Mouse (Mus musculus) cerebellum, adult 9-11 months (tissue): ENCODE results near the gene Fam205c.
"Not testable (repeated sequence)": the region's sequence is repeated elsewhere in the genome, so short reads cannot be mapped to it uniquely, and the experiment has no call there.

Source experiments
- DNase-seq: peaks from one replicate; pipeline ENCODE4 v3.0.0; 2022

Gene Fam205c

DNA sequence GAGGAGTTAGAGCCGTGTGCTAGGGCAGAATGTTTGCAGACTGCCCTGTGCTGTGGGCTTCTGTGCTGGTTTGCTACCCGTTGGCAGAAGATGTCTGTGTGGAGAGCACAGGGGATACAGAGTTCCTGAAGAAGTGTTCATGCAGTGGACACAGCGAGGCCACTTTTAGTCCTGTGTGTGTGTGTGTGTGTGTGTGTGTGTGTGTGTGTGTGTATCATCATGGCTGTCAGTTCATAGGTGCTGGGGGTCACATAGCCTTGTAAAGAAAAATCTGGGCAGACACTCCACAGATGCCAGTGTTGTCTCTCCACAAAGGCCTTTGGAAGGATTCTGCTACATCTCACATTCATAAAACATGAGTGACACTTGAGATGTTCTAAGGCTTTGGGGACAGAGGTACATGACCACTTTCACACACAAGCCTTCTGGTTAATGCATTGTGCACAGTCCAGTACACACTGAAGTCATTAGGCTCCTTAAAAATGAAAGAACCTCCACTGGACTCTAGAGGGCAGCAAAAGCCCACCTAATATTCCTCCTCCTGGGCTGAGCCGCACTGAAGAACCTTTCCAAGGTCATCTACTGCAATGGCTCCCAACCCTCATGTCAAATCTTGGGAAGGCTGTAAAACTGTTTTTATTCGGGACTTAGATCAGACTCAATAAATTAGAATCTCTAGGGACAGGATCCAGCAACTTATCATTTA, 2.7 kb upstream of the Fam205c start:
- peak; percentile 60 for DNase-seq

- DNase-seq = no peak
Measured at GRCm38 (mm10) chr4:42872746-42873435, 1.1 kb downstream of the Fam205c start.

DNA sequence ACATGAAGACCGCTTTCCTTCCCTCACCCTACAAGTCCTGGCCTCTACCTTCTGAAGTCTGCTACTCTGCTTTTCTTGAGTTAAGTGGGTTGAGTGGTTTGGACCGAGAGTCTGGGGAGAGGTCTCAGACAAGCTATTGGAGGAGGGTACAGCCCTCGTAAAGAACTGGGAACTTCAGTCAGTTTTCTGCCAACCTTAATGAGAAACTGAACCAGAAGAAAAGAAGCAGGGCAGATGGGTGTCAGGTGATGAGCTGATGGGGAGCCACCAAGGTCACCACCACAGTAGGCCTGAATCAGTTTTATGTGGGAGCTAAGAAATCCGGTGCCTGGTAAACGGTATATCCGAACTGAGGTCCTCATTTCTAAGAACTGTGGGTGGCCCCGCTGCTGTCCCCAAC, 1.9 kb downstream of the Fam205c start:
- no peak for DNase-seq

DNA sequence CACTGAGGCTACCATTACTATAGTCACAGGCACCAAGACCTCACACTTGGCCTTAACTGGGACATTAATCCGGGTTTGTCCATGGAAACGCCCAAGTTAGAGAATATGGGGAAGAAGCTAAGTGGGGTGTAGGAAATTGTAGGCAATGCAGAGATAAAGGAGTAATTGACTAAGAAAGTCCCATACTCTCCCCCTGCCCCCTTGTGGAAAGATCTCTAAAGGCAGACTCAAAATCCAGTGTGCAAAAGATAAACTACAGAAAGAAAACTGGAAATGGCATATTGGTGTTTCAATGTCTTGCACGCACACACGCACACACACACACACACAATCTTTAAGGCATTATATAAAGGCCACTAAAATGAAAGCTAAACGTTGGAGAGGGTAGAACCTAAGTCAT, 3.3 kb downstream of the Fam205c start:
- DNase-seq = no peak

- DNase-seq = no peak
Measured at GRCm38 (mm10) chr4:42868193-42868592, 5.8 kb downstream of the Fam205c start.

GRCm38 (mm10) chr4:42867390-42867789, 6.6 kb downstream of the Fam205c start:
- no peak for DNase-seq

DNA sequence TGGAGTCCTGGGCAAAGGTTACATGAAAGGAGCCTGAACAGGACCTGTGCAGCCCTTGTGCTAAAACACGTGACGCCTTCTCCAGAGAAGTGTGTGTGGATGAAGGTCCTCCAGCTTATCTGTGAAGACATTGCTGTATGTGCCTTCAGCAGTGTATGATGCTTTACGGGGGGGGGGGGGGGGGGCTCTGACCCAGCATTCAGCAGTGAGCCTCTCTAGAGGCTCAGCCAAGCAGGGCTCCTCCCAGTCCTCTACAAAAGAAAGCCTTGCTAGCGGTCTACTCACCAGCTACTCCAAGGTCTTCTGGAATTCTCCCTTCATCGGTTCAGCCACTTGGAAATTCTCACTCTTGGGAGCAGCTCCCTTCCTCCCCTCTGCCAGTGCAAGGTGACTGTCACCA, 10.5 kb downstream of the Fam205c start:
- DNase-seq = not testable (repeated sequence)

DNA sequence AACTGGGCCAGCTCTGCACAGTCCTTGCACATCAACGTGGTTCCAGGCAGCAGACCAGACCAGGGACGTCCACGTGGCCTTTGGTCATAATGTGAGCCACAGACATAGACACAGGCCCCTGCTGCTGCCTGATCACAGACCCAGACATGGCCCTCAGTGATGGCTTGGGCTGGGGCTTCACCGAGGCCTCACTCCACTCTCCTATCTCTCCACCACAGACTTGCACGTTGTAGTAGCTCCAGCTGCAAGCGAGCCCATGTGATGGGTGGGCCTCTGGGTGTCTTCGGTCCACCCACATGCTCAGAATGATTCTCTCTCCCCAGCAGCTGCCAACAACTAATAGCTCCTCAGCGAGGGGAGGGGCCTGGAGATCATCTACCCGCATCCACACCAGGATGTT, 13.6 kb downstream of the Fam205c start:
- not testable (repeated sequence) for DNase-seq

DNA sequence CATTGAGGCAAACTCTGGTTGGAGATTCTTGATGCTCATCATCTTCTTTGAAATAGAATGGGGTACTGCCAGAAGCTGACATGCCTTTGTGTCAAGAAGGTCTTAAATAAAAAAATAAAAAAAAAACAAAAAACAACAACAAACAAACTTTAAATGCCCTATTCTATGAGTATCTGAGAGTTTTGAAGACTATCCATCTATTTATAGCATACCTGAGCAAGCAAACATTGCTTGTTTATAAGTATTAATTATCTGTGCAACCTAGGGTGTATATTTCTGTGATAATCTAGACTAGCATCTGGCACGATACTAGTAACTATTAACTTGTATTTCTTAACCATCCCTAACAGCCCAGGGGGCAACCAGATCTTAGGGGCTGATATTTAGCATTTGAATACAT, 17.4 kb downstream of the Fam205c start, which contains the start of gene Gm12394:
Gene Gm12394 (minus strand): TSS at position 101 of the 400 bp plus-strand sequence.
- not testable (repeated sequence) for DNase-seq

DNA sequence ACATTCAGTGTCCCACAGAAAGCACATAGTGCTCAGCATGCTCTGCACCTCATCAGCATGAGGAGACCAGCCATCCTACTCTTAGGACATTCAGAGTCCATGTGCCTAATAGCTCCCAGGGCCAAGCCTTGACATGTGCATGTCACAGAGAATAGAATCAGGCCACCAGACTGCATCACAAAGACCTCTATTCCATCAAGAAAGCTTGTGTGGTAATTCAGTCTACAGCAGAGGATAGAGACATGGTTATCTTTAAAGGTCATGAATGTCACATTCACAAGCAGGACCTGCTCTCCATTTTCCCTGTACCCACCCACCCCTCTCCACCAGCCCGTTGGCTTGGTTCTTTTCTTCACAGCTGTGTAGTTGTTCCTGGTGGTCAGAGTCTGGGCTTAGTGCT, 20.2 kb downstream of the Fam205c start, which contains the start of gene Fam205a1:
Gene Fam205a1 (minus strand): TSS at position 101 of the 400 bp plus-strand sequence.
- DNase-seq = not testable (repeated sequence)
